Mouse (Mus musculus): ENCODE results near the gene Hebp1. TPM values are rescaled to one million over a fixed set of nuclear protein-coding genes. Genes with fewer than 3 reads are reported as not detected.

Hebp1 gene
- polyA plus RNA-seq, 1 experiment: 4.9 TPM

- Histone ChIP-seq H3K36me3 (ENCODE audit: control insufficient read depth, insufficient read depth, low read length) (no peaks in the 10 kb centered on the region), H3K4me3 (ENCODE audit: low read depth, low read length) (no peak overlapping the region), H3K27ac (ENCODE audit: insufficient read depth, low read depth, low read length) (no peak overlapping the region), H3K27me3 (ENCODE audit: control insufficient read depth, insufficient read depth, low read length) (no peaks in the 10 kb centered on the region), H3K4me1 (ENCODE audit: control insufficient read depth, insufficient read depth, insufficient read length, low read length) (peaks cover 5% of the 10 kb centered on the region)
- no peak for TF ChIP-seq POLR2A (IDR thresholded peaks at IDR 0.05; ENCODE audit: low read depth, low read length)
- no peak for TF ChIP-seq CTCF (IDR thresholded peaks at IDR 0.05; ENCODE audit: extremely low read depth, insufficient read length, insufficient replicate concordance, low read depth, low read length)
- WGBS: 73% methylated on average over 3 of the region's 3 CpGs
Observed at GRCm38 (mm10) chr6:135165191-135165590, 32.6 kb downstream of the Hebp1 start.

GRCm38 (mm10) chr6:135162861-135163260 lies 35.0 kb downstream of the Hebp1 start:
- Histone ChIP-seq H3K27ac (ENCODE audit: insufficient read depth, low read depth, low read length) (no peak overlapping the region), H3K36me3 (ENCODE audit: control insufficient read depth, insufficient read depth, low read length) (no peaks in the 10 kb centered on the region), H3K27me3 (ENCODE audit: control insufficient read depth, insufficient read depth, low read length) (no peaks in the 10 kb centered on the region), H3K4me1 (ENCODE audit: control insufficient read depth, insufficient read depth, insufficient read length, low read length) (peaks cover 3% of the 10 kb centered on the region), H3K4me3 (ENCODE audit: low read depth, low read length) (no peak overlapping the region)
- 82% methylated on average over 4 of the region's 4 CpGs for WGBS
- no peak for TF ChIP-seq POLR2A (IDR thresholded peaks at IDR 0.05; ENCODE audit: low read depth, low read length)
- no peak for TF ChIP-seq CTCF (IDR thresholded peaks at IDR 0.05; ENCODE audit: extremely low read depth, insufficient read length, insufficient replicate concordance, low read depth, low read length)

GRCm38 (mm10) chr6:135162311-135162710 lies 35.5 kb downstream of the Hebp1 start:
- Histone ChIP-seq H3K4me1 (ENCODE audit: control insufficient read depth, insufficient read depth, insufficient read length, low read length) (no peaks in the 10 kb centered on the region), H3K27ac (ENCODE audit: insufficient read depth, low read depth, low read length) (no peak overlapping the region), H3K36me3 (ENCODE audit: control insufficient read depth, insufficient read depth, low read length) (no peaks in the 10 kb centered on the region), H3K4me3 (ENCODE audit: low read depth, low read length) (no peak overlapping the region), H3K27me3 (ENCODE audit: control insufficient read depth, insufficient read depth, low read length) (no peaks in the 10 kb centered on the region)
- 86% methylated on average over 3 of the region's 3 CpGs for WGBS
- no peak for TF ChIP-seq CTCF (IDR thresholded peaks at IDR 0.05; ENCODE audit: extremely low read depth, insufficient read length, insufficient replicate concordance, low read depth, low read length)
- TF ChIP-seq POLR2A (IDR thresholded peaks at IDR 0.05; ENCODE audit: low read depth, low read length): no peak

- H3K27ac ChIP-seq (ENCODE audit: insufficient read depth, low read depth, low read length): no peak overlapping the region
- no peak for TF ChIP-seq CTCF (IDR thresholded peaks at IDR 0.05; ENCODE audit: extremely low read depth, insufficient read length, insufficient replicate concordance, low read depth, low read length)
- TF ChIP-seq POLR2A (IDR thresholded peaks at IDR 0.05; ENCODE audit: low read depth, low read length): no peak
- whole genome bisulfite sequencing: 63% methylated on average over 4 of the region's 4 CpGs
- no peaks in the 10 kb centered on the region for H3K27me3 ChIP-seq (ENCODE audit: control insufficient read depth, insufficient read depth, low read length)
- no peak overlapping the region for H3K4me3 ChIP-seq (ENCODE audit: low read depth, low read length)
- no peaks in the 10 kb centered on the region for H3K36me3 ChIP-seq (ENCODE audit: control insufficient read depth, insufficient read depth, low read length)
- H3K4me1 ChIP-seq (ENCODE audit: control insufficient read depth, insufficient read depth, insufficient read length, low read length): peaks cover 3% of the 10 kb centered on the region; the same call in 1 of the 2 replicates
Observed at GRCm38 (mm10) chr6:135161356-135161755, 36.5 kb downstream of the Hebp1 start.

- 76% methylated on average over 4 of the region's 4 CpGs for WGBS
- Histone ChIP-seq H3K27ac (ENCODE audit: insufficient read depth, low read depth, low read length) (no peak overlapping the region), H3K27me3 (ENCODE audit: control insufficient read depth, insufficient read depth, low read length) (no peaks in the 10 kb centered on the region), H3K4me1 (ENCODE audit: control insufficient read depth, insufficient read depth, insufficient read length, low read length) (peaks cover 4% of the 10 kb centered on the region; the same call in 1 of the 2 replicates), H3K4me3 (ENCODE audit: low read depth, low read length) (no peak overlapping the region), H3K36me3 (ENCODE audit: control insufficient read depth, insufficient read depth, low read length) (no peaks in the 10 kb centered on the region)
- TF ChIP-seq POLR2A (IDR thresholded peaks at IDR 0.05; ENCODE audit: low read depth, low read length): no peak
- no peak for TF ChIP-seq CTCF (IDR thresholded peaks at IDR 0.05; ENCODE audit: extremely low read depth, insufficient read length, insufficient replicate concordance, low read depth, low read length)
Observed at GRCm38 (mm10) chr6:135158509-135158908, 39.3 kb downstream of the Hebp1 start.

GRCm38 (mm10) chr6:135157496-135157895 lies 40.3 kb downstream of the Hebp1 start:
- Histone ChIP-seq H3K27ac (ENCODE audit: insufficient read depth, low read depth, low read length) (no peak overlapping the region), H3K36me3 (ENCODE audit: control insufficient read depth, insufficient read depth, low read length) (no peaks in the 10 kb centered on the region), H3K4me1 (ENCODE audit: control insufficient read depth, insufficient read depth, insufficient read length, low read length) (peaks cover 4% of the 10 kb centered on the region; the same call in 1 of the 2 replicates), H3K4me3 (ENCODE audit: low read depth, low read length) (no peak overlapping the region), H3K27me3 (ENCODE audit: control insufficient read depth, insufficient read depth, low read length) (no peaks in the 10 kb centered on the region)
- WGBS: 78% methylated on average over 4 of the region's 4 CpGs
- TF ChIP-seq CTCF (IDR thresholded peaks at IDR 0.05; ENCODE audit: extremely low read depth, insufficient read length, insufficient replicate concordance, low read depth, low read length) (no peak), POLR2A (IDR thresholded peaks at IDR 0.05; ENCODE audit: low read depth, low read length) (no peak)

- Histone ChIP-seq H3K4me1 (ENCODE audit: control insufficient read depth, insufficient read depth, insufficient read length, low read length) (peaks cover 4% of the 10 kb centered on the region; the same call in 1 of the 2 replicates), H3K36me3 (ENCODE audit: control insufficient read depth, insufficient read depth, low read length) (no peaks in the 10 kb centered on the region), H3K27me3 (ENCODE audit: control insufficient read depth, insufficient read depth, low read length) (no peaks in the 10 kb centered on the region), H3K4me3 (ENCODE audit: low read depth, low read length) (no peak overlapping the region), H3K27ac (ENCODE audit: insufficient read depth, low read depth, low read length) (no peak overlapping the region)
- WGBS: 44% methylated on average over 8 of the region's 8 CpGs
- TF ChIP-seq POLR2A (IDR thresholded peaks at IDR 0.05; ENCODE audit: low read depth, low read length): no peak
- no peak for TF ChIP-seq CTCF (IDR thresholded peaks at IDR 0.05; ENCODE audit: extremely low read depth, insufficient read length, insufficient replicate concordance, low read depth, low read length)
Observed at GRCm38 (mm10) chr6:135156597-135156996, 41.2 kb downstream of the Hebp1 start.
